Mouse (Mus musculus): Measurements from ENCODE around the gene Dstn.

Dstn gene

DNA sequence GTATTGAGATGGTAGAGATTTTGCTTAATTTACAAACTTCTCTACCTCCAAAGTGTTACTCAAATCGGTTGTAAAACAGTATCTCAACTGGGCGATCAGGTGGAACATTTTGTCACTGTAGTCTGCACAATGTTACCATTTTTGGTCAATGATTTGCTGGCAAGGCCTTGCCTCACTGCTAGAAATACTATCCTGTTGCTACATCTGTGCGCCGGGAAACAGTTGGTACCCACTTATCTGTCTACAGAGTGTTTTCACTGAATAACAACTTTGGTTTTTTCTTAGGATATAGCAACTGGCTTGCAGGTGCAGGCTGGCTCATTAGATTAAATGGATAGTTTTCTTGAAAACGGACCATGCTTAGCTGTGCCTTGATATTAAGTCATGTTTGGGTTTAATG lies 1.1 kb downstream of the Dstn start:
- peak; percentile 46 to 49 for DNase-seq

DNA sequence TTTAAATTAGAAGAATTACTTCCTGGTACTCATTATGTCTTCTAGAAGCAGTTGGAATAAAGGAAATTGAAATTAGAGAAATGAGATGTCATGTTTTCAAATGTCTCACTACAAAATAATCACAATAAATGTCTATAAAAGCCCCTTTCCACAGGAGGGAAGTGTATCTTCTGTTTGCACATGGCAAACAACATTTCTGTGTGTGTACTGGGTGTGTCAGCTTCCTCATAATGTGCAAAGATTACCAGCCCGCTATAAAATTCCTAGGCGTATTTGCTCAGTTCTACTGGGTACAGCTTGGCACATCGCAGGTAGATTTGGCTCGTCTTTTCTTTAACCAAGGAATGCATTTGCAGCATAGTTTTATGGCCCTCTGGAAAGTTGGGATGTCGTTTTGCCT lies 2.5 kb downstream of the Dstn start:
- no peak for DNase-seq

DNA sequence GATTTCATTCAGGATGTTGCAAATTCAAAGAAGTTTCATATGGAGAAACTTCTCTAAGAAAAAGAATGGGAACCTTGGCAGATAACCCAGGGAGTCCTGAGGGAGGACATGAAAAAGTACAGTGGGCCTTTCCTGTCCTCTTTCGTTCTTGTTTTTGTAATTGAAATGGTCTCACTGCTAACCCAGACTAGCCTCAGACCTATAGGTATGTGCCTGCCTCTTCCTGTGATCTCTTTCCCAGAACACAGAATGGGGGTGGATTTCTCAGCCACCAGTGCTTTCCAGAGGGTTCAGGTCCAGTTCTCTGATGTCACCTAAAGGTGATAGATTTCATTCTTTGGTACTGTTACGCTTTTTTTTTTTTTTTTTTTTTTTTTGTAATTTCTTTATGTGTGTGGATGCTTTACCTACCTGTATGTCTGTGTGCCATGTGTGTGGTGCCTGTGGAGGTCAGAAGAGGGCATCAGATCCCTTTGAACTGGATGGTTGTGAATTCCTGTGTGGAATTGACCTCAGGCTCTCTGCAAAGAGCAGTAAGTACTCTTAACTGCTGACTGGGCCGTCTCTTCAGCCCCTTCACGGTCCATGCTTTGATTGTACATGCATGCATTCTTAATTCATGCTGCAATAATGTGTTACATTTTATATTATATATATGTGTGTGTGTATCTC lies 3.8 kb downstream of the Dstn start:
- peak; percentile 34 to 40 for DNase-seq

DNA sequence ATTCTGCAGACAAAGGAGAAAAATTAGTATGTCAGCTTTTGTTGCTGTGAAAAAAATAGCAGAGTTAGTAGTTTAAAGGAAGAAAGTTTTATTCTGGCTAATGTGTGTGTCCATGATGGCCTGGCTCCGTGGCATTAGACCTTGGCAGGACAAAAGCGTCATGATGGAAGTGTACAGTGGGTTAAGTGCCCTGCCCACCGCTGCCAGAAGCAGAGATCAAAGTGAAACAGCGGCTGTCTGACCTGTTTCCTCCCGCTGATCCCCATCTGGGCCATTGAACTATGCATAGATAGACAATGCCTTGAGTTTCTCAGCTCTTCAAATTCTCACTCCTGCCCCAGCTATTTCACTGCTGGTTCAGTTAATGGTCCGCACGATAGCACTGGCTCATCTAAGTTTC lies 9.0 kb downstream of the Dstn start:
- DNase-seq: no peak

DNA sequence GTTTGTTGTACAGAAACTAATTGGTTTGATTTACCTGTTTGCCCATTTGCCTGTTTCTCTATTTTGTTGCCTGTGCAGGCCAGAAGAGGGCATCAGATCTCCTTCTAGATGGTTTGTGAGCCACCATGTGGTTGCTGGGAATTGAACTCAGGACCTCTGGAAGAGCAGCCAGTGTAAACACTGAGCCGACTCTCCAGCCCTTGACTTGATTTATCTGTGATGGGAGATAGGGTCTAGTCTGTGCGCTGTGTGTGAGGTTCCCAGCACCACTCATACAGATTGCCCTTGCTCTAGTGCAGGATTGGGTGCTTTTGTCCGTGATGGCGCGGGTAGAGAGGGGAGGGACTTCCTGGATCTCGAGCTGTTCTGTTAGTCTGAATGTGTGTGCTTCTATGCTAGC lies 10.7 kb downstream of the Dstn start:
- DNase-seq: no peak

DNA sequence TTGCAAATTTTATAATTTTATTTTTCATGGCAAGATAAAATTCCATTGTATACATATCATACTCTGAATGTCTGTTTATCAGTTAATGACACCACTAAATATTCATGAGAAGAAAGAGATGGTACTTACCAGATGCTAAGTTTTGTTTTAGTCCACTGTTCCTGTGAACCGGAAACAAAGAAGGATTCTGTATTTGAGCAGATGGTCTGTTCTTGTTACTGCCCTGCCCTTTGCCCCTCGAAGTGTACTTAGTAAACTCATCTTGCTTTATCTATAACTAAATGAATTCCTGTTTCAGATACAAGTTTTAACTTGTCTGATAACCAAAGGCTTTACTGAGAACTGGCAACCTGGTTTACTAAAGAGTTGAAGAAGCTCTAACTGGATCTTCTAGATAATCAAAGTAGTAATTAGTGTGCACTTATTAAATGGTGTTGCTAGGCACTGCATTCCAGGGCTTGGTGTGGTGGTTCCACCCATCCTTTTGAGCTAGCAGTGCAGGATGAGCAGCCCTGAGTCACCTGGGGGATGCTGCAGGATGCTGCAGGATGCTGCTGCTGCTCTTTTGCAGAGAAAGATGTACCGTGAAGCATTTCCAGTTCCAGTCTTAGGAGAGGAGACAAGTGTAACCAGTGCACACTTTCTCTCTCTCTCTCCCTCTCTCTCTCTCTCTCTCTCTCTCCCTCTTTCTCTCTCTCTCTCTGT lies 14.6 kb downstream of the Dstn start:
- no peak for DNase-seq

DNA sequence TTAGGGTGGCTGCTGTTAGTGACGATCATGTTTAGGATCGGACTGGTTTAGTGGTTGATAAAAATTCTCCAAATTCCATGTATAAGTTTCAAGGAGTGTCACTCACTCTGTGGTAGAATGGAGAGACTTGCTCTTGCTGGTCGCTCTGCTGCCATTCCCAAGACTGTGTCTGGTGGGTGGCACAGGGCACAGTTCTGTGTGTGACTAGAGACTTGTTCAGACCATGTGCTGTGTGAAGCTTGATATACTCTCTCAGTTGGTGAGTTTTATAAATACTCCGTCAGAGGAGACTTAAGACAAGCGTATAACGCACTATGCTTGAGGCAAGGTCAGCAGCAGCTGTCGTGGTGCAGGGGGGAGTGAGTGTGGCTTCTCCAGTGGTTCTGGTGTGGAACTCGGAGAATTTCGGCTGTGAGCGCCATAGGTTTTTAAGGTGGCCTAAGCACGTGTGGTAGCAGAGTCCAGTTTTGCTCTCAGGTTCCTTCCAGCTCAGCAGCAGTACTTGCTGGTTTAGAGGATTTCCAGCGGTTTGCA lies 17.3 kb downstream of the Dstn start:
- no peak for DNase-seq

DNA sequence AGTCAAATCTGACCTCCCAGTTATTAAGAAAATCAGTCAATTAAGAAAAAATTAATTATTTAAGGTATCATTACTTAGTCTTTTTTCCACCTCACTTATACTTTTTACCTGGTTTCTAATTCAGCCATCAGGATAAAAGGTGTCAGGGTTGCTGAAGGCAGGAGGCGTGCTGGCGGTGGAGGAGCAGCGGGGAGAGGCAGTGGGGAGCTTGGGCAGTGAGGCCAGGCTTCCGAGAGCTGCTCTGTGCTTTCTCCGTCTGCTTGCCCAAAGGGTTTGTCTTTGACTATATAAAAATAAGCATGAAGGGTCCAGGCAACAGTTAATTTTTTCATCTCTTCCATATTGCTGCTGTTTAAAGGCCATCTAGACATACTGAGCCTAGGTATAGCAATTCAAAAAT lies 18.4 kb downstream of the Dstn start:
- no peak for DNase-seq

DNA sequence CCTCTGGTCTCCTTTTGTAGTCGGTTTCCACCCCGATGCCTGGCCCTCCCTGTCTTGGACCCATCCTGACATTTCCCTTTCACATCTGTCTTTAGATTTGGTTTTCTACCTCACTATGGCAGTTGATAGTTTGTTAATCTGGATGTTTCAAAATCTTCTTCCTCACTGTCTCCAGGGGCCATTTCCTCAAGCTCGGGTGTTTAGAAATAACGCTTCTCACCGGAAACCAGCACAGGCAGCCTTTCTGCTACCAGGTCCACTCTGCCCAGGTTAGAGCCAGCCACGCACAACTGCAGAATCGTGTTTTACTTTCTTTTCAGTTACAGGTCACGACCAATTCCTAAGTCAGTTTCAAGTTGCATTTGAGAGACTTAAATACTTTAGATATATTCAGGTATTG lies 19.3 kb downstream of the Dstn start:
- no peak for DNase-seq

DNA sequence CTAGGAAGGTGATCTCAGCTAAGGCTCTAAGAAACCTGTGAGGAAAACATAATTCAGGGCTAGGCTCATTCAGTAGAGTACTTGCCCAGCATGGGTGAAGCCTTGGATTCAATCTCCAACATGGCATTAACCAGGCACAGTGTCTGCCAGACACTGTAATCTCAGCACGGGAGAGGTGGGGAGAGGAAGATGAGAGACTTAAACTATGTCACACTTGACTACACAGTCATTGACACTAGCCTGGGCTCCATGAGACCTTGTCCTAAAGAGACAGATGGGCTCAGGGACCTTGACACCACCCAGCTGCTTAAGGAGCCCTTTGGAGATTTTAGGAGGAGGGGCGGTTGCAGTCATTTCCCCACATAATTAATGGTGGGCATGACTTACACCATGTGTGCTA lies 22.7 kb downstream of the Dstn start:
- no peak for DNase-seq

DNA sequence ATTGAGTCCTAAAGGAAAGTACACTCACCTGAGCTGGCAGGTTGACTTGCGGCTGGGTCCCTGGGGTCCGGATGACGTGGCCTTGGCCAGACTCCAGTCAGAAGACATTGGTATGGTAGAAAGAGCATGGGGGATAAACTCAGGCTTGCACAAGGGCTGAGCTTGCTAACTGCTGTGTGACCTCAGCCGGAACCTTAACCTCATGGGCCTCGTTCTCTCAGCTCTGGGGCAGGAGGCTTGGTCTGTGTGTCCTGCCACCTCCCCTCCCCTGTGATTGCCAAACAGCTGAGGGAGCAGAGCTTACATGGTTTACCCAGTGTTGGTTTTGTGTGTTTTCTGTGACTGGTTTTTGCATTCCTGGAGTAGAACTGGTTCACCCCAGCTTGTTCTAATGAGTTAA lies 25.3 kb downstream of the Dstn start:
- no peak for DNase-seq

DNA sequence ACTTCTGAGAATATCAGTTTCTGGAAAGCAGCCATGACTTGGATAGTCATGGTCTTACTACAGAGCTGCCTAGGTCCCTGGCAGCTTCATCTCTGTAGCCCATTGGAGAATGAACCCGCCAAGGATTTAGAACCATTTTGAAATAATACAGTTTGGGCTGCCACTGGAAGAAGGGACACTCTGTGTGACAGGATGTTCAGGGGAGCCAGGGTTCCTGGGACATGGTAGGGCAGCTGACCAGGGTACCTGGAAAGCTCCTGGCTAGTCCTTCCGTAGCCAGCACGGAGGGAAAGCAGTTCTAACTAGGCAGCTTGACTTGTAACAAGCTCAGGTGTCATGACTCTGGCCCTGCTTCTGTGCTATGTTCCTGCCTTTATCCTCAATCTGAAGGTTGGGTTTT lies 29.7 kb downstream of the Dstn start:
- DNase-seq: no peak

DNA sequence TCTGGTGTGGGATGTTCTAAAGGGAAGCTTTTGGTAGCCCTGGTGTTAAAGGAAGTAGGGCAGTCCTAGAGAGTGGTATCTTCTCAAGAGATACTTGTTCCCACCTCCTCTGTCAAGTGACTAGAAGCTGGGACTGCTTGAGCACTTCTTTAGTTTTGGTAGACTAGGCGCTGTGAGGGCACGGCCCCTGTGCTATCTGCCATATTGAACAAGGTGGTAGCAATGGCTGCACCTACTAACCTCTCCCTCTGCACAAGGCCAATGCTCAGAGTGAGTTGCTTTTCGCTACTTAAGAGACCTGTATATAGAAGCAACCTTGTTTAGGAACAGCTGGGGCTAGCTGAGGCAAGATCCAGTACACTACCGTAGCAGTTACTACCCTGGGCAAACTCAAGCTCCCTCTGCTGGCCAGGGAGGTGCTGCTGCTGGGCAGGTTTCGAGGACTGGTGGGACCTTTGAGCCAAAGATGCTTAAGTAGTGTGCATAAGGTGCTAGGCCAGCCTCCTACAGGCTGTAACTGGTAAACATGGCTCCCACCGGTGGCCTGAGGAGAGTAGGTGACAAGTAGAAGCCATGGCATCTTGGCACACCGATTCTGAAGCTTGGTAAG lies 30.5 kb downstream of the Dstn start:
- peak; percentile 59 to 79 for DNase-seq

DNA sequence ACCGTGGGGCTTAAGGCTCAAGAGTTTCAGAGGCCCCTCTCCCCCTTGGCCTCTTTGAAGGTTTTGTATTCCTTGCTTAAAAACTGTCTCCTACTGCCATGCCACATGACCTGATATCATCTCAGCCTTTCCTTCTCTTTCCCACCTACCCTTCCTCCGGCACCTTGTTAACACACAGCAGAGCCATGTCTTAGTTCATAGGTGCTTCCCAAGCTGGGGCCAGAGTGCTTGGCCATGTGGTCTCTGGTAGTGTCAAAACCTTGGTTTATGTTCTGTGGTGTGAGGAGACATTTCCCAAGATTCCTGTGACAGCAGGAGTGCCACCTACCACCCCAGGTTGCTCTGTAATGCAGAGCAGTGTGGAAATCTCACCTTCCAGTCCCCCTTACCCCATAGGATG lies 31.3 kb downstream of the Dstn start:
- DNase-seq: no peak

DNA sequence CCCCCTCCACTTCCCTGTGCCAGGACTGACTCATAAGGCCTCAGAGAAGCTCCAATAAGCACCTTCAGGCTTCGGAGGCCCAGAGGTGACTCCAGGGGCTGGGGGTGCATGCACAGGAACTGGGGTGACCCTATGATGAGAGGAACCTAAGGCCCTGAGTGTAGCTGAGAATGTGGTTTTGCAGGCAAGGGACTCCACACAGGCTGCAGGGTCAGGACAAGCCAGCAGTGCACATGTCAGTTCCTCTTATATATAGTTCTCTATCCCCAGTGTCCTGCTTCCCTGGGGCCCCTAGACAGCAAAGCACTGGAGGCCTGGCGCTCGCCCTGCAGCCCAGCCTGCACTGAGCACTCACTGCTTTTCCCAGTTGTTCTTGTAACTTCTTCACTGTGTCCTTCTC lies 32.9 kb downstream of the Dstn start:
- no peak for DNase-seq

DNA sequence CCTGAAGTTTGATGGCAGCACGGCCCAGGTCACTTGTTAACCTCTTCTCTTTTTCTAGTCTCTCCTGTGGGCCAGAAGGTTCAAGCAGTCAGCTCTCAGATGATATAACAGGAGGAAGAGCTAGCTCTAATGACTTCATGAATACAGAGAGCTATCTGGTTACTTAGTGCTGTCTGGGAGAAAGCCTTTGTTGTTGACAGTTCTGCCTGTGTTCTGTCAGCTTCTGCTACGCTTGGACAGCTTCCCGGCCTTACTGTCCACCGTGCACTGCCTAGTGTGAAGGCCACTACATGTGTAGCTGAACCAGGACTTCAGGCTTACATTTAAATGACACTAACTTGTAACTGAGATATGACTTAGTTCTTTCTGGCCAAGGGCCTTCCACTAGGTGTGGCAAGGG lies 33.3 kb downstream of the Dstn start:
- no peak for DNase-seq

DNA sequence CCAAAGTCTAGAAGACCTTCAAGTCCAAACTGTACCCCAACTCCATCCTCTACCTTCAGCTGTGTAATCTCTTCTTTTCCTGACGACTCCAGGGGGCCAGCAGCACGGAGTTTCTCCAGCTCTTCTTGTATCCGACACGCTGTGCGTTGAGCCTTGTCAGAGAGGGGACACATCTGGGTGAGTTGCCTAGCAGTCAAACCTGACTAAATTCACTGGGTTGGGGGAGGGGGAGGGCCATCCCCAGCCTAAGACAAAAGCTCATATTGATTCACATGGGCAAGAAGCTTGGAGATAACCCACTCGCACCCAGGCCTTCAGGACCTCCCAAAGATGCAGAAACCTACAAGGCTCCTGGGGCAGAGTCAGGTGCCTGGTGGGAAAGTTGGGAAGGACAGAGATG lies 34.1 kb downstream of the Dstn start:
- DNase-seq: no peak

DNA sequence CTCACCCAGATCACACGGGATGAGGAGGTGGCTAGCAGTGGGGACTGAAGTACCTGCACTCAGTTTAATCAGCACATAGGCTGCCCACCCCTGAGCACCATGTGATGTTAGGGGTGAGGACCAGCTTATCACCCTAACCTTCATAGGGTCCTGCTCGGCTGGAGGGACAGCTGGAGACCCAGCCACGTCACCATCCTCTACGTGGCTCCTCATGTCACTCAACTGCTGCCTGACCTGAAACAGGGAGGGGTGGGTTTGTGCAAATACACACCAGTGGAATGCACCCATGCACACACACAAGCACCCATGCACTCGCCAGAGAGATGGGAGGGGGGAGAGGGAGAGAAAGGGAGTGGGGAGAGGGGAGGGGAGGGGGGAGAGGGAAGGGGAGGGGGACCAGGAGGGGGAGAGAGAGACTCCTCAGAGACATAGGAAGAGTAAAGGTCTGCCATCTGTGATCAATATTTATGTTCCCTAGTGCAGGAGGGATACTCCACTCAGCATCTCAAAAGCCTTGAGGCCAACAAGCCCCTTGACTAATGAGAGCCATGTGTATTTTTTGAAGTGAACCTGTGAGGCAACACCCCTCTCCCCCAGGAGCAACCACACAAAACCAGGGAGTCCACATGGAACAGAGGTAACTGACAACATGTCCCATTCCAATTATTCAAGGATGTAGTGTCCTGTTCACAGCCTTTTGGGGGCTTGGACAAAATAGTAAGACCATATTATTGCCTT lies 35.3 kb downstream of the Dstn start:
- DNase-seq: no peak

DNA sequence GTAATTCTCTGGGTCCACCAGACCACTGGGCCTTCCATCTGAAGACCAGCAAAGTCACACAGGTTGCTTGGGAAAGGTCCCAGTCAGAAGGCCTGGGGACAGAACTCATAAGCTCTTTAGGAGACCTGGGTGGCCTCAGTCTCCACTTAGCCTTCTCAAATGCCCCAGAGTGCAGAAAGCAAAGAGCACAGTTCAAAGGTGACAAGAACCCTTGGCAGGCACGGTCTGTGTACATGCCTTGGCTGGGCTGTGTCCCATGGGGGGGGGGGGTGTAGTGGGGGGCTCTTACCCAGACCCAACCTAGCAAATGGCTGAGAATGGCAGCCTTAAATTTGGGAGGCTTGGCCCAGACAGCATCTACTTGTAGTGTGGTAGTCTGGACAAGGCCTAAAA lies 35.9 kb downstream of the Dstn start:
- peak in 1 of 2 experiments; percentile 51 for DNase-seq

DNA sequence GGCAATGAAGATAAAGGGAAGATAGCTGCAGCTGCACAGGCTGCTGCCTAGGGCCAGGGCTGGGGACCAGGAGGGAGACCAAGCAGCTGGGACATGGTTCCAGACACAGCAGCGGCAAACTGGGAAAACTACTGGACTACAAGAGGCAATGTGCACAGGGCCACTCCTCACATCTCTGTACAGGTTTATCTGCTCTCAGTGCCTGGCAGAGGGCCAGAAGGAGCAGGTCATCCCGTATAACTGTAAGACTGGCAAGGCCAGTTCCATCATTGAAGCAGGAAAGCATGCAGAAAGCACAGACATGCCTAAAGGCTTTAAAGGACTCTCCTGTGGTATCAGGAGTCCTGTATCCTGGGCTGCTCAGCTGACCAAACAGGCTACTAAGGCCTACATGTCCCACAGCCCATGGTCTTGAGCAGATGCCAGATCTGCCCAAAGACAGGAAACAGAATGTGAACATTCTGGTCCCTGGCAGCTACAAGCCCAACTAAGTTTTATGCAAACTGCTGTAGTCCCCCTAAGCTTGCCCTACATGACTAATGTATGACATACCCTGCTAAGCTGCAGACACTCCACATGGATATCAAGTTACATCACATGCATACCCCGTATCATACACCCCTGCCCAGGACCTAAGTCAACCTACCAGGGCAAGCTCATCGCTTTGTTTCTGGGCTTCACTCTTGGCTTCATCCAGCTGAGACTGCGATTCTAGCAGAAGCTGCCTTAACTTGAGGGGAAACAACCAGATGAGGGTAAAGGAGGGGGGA lies 36.6 kb downstream of the Dstn start:
- peak; percentile 35 to 67 for DNase-seq

DNA sequence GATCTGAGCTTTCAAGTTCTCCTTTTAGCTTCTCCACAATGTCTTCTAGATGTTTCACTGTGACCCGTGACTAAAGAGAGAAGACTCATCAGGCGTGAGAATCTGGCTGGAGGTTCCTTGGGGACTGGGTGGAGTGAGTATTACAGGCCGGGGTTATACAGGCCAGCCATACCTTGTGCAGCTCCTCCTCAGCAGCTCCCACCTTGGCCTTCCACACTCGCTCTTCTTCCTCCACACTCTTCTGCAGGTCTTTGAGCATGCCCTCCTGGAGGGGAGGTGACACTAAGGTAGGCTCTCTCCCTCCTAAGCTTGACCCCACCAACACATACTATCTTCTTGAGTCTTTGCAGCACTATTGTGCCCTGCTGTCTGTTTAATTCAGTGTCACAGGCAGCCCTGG lies 38.8 kb downstream of the Dstn start:
- no peak for DNase-seq

DNA sequence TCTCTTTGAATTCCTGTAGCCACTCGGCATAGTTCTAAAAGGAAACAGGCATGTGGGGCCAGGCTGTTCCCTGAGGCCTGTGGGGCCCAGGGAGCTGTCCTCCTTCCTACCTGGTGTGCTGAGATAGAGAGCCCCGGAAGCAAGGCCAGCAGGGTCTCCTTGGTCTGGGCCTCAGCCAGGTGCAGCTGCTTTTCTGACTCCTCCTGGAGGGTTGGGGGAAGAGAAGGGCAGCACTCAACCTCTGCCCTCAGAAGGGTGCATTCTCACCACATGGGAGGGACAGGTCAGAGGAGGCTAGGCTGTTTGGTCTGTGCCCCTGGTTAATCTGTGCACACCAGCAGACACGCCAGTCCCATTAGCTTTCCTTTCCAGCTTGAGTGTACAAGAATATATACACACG lies 39.9 kb downstream of the Dstn start:
- DNase-seq: peak; percentile 44 to 48

DNA sequence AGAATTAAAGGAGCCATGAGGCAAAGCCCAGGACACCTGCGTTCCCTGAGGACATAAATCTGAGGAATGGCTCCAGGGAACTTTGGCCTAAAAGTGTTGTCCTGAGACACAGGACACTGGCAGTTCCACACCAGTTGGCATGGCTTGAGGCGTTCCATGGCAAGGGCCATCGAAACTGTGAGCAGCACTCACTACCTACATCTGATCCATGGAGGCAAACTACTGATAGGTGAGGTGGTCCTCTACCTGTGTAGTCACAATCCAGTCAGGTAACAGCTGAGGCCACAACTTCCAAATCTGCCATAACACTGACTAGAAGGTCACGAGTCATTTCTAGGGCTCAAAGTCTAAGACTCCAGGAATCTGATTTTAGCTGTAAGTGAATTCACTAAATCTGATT lies 40.6 kb downstream of the Dstn start:
- DNase-seq: peak; percentile 32 to 52
